23 mouse cellular contexts compared by ENCODE assay signal in genomic region chr19:22527944-22528343, GRCm38 (mm10).
"Had no signal": no experiment of that assay in that cellular context is flagged by ENCODE, and none has a peak within 500 bp of the region (broad histone marks: within the 10 kb centered on the region; RNA-seq: fewer than 3 reads in every experiment).

No protein-coding gene starts in this region.

- H3K4me3 ChIP-seq: left cerebral cortex, adult 2 months; limb, embryonic 12.5 days; limb, embryonic 15.5 days; lung, embryonic 15.5 days; megakaryocyte, embryonic 14.5 days; neural tube, embryonic 12.5 days; neural tube, embryonic 15.5 days; stomach, embryonic 15.5 days had no signal

- H3K27me3 ChIP-seq: limb, embryonic 12.5 days; limb, embryonic 15.5 days; lung, embryonic 15.5 days; megakaryocyte, embryonic 14.5 days; neural tube, embryonic 12.5 days; neural tube, embryonic 15.5 days; stomach, embryonic 15.5 days had no signal

- ATAC-seq: liver, postnatal 0 days had no signal

- H3K9ac ChIP-seq: limb, embryonic 12.5 days; limb, embryonic 15.5 days; liver, embryonic 14.5 days; liver, postnatal 0 days; lung, embryonic 15.5 days; neural tube, embryonic 12.5 days; neural tube, embryonic 15.5 days; stomach, embryonic 15.5 days had no signal

- H3K4me2 ChIP-seq: limb, embryonic 12.5 days; limb, embryonic 15.5 days; liver, embryonic 11.5 days; lung, embryonic 15.5 days; midbrain, embryonic 11.5 days; neural tube, embryonic 12.5 days; neural tube, embryonic 15.5 days; stomach, embryonic 15.5 days had no signal

- H3K36me3 ChIP-seq: limb, embryonic 12.5 days; limb, embryonic 15.5 days; lung, embryonic 15.5 days; neural tube, embryonic 12.5 days; neural tube, embryonic 15.5 days; stomach, embryonic 15.5 days had no signal

- H3K4me1 ChIP-seq: limb, embryonic 12.5 days; limb, embryonic 15.5 days; lung, embryonic 15.5 days; megakaryocyte, embryonic 14.5 days; neural tube, embryonic 12.5 days; neural tube, embryonic 15.5 days; stomach, embryonic 15.5 days had no signal

- DNase-seq: kidney, adult 18-20 months; kidney, adult 9 months; kidney, postnatal 14 days; kidney, postnatal 4 days; layer of hippocampus, postnatal 36 days; left cerebral cortex, postnatal 4 days; liver, postnatal 0 days; midbrain, embryonic 14.5 days; right cerebral cortex, adult 18-20 months; right cerebral cortex, postnatal 14 days; right cerebral cortex, postnatal 4 days; thymus, postnatal 25 days had no signal

- H3K9me3 ChIP-seq: limb, embryonic 15.5 days; lung, embryonic 15.5 days; neural tube, embryonic 12.5 days; neural tube, embryonic 15.5 days; stomach, embryonic 15.5 days had no signal

- H3K27ac ChIP-seq: left cerebral cortex, adult 2 months; limb, embryonic 12.5 days; limb, embryonic 15.5 days; liver, embryonic 14.5 days; lung, embryonic 15.5 days; neural tube, embryonic 12.5 days; neural tube, embryonic 15.5 days; stomach, embryonic 15.5 days had no signal
